Mouse (Mus musculus) heart, embryonic 13.5 days (tissue): ENCODE measurements around the gene Tiprl. TPM values are rescaled to one million over a fixed set of nuclear protein-coding genes. Genes with fewer than 3 reads are reported as not detected.
A peak's percentile ranks its signal among the peaks of the same experiment; 100 is the strongest.

Source experiments
- ATAC-seq: fragments of 200-750 bp; cut with Nextera tagmentation; 2 replicates; pipeline ENCODE4 v1.8.0; 2017; ENCODE audit warnings: moderate TSS enrichment; ENCODE audit not compliant: insufficient number of reproducible peaks, low FRiP score, low TSS enrichment; ENCODE audit errors: extremely low read depth
- H3K27ac ChIP-seq: fragments of 300-500 bp; sonication (generic); replicated peaks from 2 replicates; pipeline ENCODE4 v1.5.1; 2015; ENCODE audit warnings: moderate library complexity, mild to moderate bottlenecking, inconsistent platforms
- H3K27me3 ChIP-seq: fragments of 300-500 bp; sonication (generic); replicated peaks from 2 replicates; pipeline ENCODE4 v1.6.1; 2015; ENCODE audit warnings: mild to moderate bottlenecking, inconsistent platforms
- H3K36me3 ChIP-seq: fragments of 300-500 bp; sonication (generic); 2 replicates; pipeline ENCODE4 v1.6.1; 2015; ENCODE audit warnings: mild to moderate bottlenecking, inconsistent platforms
- H3K4me1 ChIP-seq: fragments of 300-500 bp; sonication (generic); 2 replicates; pipeline ENCODE4 v1.6.1; 2015; ENCODE audit warnings: inconsistent platforms
- H3K4me2 ChIP-seq: fragments of 300-500 bp; sonication (generic); 2 replicates; pipeline ENCODE4 v1.6.1; 2015; ENCODE audit warnings: inconsistent platforms, mild to moderate bottlenecking, moderate library complexity
- H3K4me3 ChIP-seq: fragments of 300-500 bp; sonication (generic); 2 replicates; pipeline ENCODE4 v1.5.1; 2015; ENCODE audit warnings: moderate library complexity, mild to moderate bottlenecking, inconsistent platforms
- H3K9ac ChIP-seq: fragments of 300-500 bp; sonication (generic); 2 replicates; pipeline ENCODE4 v1.6.1; 2015; ENCODE audit warnings: inconsistent platforms, mild to moderate bottlenecking, moderate library complexity
- H3K9me3 ChIP-seq: fragments of 300-500 bp; sonication (generic); 2 replicates; pipeline ENCODE4 v1.6.1; 2016; ENCODE audit warnings: inconsistent platforms
- WGBS: fragments of 180-500 bp; shearing (Covaris S2); methylation state at CpG from one replicate; pipeline ENCODE4 v1.1.7; 2015; ENCODE audit warnings: mixed read lengths; 5-methylcytosine and 5-hydroxymethylcytosine counted together
- polyA plus RNA-seq: library from polyadenylated mRNA; unstranded; fragments of >200 nt; fragmentation: Nextera tagmentation; extraction: Ambion mirVana; gene quantifications from 2 replicates; pipeline ENCODE4 v1.2.1, GENCODE M21; 2015

Tiprl gene
- polyA plus RNA-seq, 1 experiment from 2014 or later, result 78.9 TPM

DNA sequence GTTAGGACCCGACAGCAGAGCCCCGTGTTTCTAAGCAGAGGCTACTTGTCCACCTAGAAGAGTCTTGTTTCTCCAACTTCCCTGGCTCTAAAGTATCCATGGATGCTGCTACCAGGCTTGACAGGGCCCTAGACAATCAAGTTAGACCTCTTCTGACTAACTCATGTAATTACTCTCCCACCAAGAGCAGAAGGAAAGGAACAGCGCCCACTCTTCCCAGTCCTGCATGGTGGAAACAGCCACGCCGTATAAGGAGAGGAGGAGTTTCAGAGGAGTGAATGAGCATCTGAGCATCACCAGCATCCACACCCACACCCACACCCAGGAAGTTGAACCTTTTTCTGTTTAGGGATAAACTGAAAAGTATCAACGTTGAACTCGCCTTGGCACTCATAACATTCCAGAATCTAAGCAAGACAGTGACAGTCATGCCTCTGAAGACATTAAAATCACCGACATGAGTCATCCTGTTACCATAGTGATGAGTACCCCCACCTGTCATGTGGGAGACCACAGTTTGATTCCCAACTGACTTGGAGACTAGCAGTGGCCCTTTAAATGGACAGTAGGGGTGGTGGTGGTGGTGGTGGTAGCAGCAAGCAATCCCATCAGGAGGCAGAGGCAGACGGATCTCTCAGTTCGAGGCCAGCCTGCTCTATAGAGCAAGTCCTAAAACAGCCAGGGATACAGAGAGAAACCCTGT lies 46.1 kb downstream of the Tiprl start:
- no peaks in the 10 kb centered on the region for H3K9me3 ChIP-seq
- peaks cover 20% of the 10 kb centered on the region for H3K36me3 ChIP-seq
- H3K4me1 ChIP-seq, result peaks cover 79% of the 10 kb centered on the region
- 84% methylated on average over 10 of the region's 10 CpGs for whole genome bisulfite sequencing
- peak overlapping the region; percentile 91 for H3K27ac ChIP-seq
- H3K4me2 ChIP-seq, result peak overlapping the region; percentile 86
- no peak for ATAC-seq
- H3K27me3 ChIP-seq, result no peaks in the 10 kb centered on the region
- H3K9ac ChIP-seq, result 0 out of 2 replicates have a peak overlapping the region, but pooled peaks have one; percentile 6
- 0 out of 2 replicates have a peak overlapping the region, but pooled peaks have one; percentile 88 for H3K4me3 ChIP-seq

DNA sequence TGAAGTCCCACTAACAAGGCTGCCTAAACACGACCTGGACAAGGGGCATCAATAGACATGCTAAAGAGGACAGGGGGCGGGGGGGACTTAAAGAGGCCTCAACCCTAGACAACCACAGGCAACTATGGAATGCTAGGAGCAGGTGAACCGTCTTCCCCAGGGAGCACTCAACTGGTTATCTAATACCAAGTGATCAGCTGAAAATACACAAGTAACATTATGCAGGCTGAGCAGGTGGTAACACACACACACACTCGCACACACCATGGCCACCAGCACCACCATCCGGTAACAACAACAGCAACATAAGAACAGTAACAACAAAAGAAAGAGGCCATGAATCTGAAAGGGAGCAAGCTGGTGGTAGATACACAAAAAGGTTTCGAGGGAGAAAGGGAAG lies 46.7 kb downstream of the Tiprl start:
- Histone ChIP-seq H3K36me3 (peaks cover 23% of the 10 kb centered on the region), H3K9me3 (no peaks in the 10 kb centered on the region), H3K4me1 (peaks cover 81% of the 10 kb centered on the region), H3K9ac (no peak overlapping the region), H3K4me3 (no peak overlapping the region), H3K27me3 (no peaks in the 10 kb centered on the region), H3K4me2 (no peak overlapping the region), H3K27ac (no peak overlapping the region)
- no peak for ATAC-seq
- 69% methylated on average over 6 of the region's 6 CpGs for WGBS

DNA sequence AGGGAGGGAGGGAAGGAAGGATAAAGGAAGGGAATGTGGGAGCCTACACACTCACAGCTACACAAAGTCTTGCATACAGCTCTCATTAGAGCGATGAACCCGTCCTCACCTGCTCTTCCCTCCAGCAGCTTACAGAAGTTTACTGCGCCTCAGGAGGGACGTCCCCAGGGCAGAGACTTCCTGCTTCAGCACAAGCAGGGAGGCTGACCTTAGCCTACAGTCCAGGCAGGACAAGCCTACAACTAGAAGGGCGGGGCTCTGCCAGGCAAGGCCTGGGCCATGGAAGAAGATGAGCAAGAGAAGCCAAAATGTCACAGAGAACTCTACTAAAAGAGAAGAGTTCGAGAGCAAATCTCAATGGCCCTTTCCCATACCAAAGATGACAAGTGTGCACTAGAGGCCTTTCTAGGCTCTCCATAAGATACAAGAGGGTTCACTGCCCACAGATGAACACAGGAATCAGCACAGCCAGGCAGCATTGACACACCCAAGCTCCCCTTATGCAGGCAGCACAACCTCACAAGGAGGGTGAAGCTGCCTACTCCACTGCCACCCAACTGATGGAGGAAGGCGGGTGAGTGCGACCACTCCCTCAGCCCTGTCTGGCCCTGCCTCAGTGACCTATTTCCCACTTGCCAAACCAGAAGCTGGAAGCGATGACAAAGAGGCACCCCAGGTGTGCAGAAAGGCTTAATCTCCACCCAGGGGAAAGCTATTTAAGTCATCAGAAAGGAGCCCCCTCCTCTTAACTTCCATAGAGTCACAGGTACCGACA lies 47.8 kb downstream of the Tiprl start:
- ATAC-seq, result no peak

DNA sequence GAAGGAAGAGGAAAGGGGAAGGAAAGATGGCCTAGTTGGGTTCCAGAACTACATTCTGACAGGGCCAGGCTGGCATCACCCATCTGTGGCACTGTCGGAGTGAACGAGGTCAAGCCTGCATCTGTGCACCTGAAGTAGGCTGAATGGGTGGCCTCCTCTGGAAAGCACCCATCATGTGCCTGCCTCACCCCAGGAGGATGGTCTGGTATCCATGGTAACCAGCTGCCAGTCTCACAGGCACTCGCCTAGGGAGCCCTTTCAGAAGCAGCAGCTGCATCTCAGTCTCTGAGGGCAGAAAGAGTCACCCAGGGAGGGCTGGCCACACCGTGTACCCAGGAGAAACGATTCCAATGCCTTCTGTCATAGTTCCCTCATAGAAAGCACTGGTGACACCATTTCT lies 49.4 kb downstream of the Tiprl start:
- no peak overlapping the region for H3K4me3 ChIP-seq
- 75% methylated on average over 5 of the region's 5 CpGs for WGBS

More for the DNA sequence above, 47.8 kb downstream of the Tiprl start:
- Histone ChIP-seq H3K4me3 (no peak overlapping the region), H3K27ac (no peak overlapping the region), H3K4me2 (no peak overlapping the region), H3K9me3 (no peaks in the 10 kb centered on the region), H3K36me3 (peaks cover 33% of the 10 kb centered on the region), H3K27me3 (no peaks in the 10 kb centered on the region), H3K4me1 (peaks cover 79% of the 10 kb centered on the region), H3K9ac (no peak overlapping the region)
- WGBS, result 77% methylated on average over 10 of the region's 10 CpGs

DNA sequence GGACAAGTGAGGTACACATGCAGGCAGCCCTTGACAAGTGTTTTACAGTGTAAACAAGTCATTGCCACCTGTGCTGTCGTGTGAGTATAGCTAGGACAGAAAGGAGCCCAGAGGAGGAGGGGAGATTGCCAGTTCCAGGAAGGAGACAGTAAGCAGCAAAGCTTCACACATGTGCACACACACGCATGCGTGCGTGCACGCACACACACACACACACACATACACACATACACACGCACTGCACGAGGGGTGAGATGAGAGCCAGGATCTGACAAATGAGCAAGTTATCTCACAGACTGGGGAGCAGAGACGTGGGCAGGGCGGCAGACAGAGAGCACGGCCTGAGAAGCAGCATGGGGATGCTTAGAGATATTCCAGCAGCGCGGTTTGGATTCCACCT lies 50.3 kb downstream of the Tiprl start:
- peaks cover 58% of the 10 kb centered on the region for H3K36me3 ChIP-seq
- peaks cover 61% of the 10 kb centered on the region for H3K4me1 ChIP-seq
- H3K27ac ChIP-seq, result no peak overlapping the region
- 68% methylated on average over 12 of the region's 12 CpGs for WGBS
- no peak overlapping the region for H3K4me3 ChIP-seq
- no peak for ATAC-seq
- no peak overlapping the region for H3K4me2 ChIP-seq
- H3K9me3 ChIP-seq, result no peaks in the 10 kb centered on the region
- H3K9ac ChIP-seq, result no peak overlapping the region
- no peaks in the 10 kb centered on the region for H3K27me3 ChIP-seq

More for the DNA sequence above, 49.4 kb downstream of the Tiprl start:
- Histone ChIP-seq H3K36me3 (peaks cover 49% of the 10 kb centered on the region), H3K4me2 (no peak overlapping the region), H3K9me3 (no peaks in the 10 kb centered on the region), H3K27ac (no peak overlapping the region), H3K27me3 (no peaks in the 10 kb centered on the region), H3K4me1 (peaks cover 65% of the 10 kb centered on the region), H3K9ac (no peak overlapping the region)
- ATAC-seq, result no peak

DNA sequence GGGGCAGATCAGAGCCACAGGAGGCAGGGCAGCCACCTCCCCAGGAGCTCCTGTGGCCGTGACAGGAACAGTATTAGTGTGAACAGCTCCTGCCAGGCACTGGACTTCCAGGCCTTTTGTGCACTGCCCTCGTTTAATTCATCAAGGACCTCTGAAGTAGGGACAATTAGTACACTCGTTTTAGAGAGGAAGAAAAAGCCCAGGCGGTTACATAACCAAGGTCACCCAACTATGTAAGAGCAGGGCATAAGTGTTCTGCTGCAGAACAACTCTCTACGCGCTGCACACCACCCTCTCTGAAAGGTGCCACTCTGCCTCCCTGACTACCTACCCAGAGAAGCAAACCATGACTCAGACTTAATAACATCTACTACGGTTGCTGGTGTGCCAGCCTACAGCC lies 51.7 kb downstream of the Tiprl start:
- no peaks in the 10 kb centered on the region for H3K9me3 ChIP-seq
- H3K27me3 ChIP-seq, result no peaks in the 10 kb centered on the region
- H3K36me3 ChIP-seq, result peaks cover 59% of the 10 kb centered on the region
- 0 out of 2 replicates have a peak overlapping the region, but pooled peaks have one; percentile 3 for H3K27ac ChIP-seq
- no peak for ATAC-seq
- H3K4me2 ChIP-seq, result no peak overlapping the region
- H3K4me3 ChIP-seq, result no peak overlapping the region
- no peak overlapping the region for H3K9ac ChIP-seq
- WGBS, result 61% methylated on average over 7 of the region's 7 CpGs
- H3K4me1 ChIP-seq, result peaks cover 51% of the 10 kb centered on the region

DNA sequence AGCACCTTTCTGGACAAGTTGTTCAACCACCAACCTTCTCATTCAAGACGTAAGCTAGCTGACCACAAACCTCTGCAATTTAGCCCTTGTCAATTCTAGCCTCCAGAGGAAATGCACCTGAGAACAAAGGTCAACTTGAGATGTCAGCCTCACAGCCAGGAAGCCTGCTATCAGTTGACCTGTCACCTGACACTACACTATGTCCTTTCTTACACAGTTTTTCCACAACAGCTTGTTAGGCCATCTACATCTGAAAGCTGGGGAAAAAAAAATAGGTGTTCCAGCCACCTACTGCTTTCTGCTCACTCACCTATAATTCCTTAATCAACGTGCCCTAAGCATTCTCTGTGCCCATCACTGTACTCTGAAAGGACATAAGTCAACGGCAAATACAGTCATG lies 52.6 kb downstream of the Tiprl start:
- peaks cover 64% of the 10 kb centered on the region for H3K36me3 ChIP-seq
- 81% methylated on average over 3 of the region's 3 CpGs for WGBS

DNA sequence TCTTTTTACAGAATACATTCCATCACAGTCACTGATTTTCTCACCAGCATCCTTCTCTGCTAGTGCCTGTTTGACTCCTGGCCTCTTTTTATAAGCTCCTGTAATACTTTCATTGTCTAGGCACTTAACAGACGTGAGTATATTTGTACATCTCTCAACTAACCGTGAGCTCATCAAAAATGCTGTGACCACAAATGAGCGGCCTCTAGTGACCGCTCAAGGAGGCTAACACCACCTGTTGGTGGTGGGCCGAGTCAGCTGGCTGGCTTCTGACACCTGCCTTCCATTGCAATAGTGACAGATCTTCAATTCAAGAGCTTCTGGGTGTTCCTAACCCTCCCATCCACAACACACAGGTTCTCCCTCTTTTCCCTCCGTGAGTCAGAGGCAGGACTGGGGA lies 53.4 kb downstream of the Tiprl start:
- Histone ChIP-seq H3K9me3 (no peaks in the 10 kb centered on the region), H3K4me1 (peaks cover 33% of the 10 kb centered on the region), H3K9ac (no peak overlapping the region), H3K27me3 (no peaks in the 10 kb centered on the region), H3K36me3 (peaks cover 72% of the 10 kb centered on the region), H3K4me2 (no peak overlapping the region), H3K4me3 (no peak overlapping the region), H3K27ac (no peak overlapping the region)
- 69% methylated on average over 6 of the region's 6 CpGs for WGBS
- ATAC-seq, result no peak

More for the DNA sequence above, 52.6 kb downstream of the Tiprl start:
- Histone ChIP-seq H3K4me1 (peaks cover 41% of the 10 kb centered on the region), H3K27ac (no peak overlapping the region), H3K4me3 (no peak overlapping the region), H3K9ac (no peak overlapping the region), H3K4me2 (no peak overlapping the region), H3K27me3 (no peaks in the 10 kb centered on the region), H3K9me3 (no peaks in the 10 kb centered on the region)
- no peak for ATAC-seq

DNA sequence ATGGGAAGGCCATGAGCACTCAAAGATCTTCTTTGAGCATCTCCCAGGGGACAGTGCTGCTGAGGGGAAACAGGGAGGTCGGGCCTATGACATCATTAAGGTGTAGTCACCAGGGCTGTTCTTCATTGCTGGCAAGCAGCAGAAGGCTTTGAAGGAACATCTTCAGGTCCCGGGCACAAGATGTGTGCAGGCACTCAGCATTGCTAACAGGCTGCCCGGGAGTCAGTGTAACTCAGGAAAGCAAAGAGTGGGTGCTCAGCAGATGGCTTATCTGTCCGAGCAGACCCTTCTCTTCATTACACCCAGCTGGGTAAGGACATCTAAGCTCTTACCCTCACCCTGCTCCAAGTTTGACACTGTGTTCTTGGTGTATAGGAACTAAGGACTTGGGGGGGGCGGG lies 57.5 kb downstream of the Tiprl start:
- Histone ChIP-seq H3K27me3 (no peaks in the 10 kb centered on the region), H3K4me3 (no peak overlapping the region), H3K4me1 (no peaks in the 10 kb centered on the region), H3K27ac (no peak overlapping the region), H3K9ac (no peak overlapping the region), H3K9me3 (no peaks in the 10 kb centered on the region), H3K4me2 (no peak overlapping the region), H3K36me3 (peaks cover 74% of the 10 kb centered on the region)
- ATAC-seq, result no peak
- WGBS, result 76% methylated on average over 5 of the region's 5 CpGs

DNA sequence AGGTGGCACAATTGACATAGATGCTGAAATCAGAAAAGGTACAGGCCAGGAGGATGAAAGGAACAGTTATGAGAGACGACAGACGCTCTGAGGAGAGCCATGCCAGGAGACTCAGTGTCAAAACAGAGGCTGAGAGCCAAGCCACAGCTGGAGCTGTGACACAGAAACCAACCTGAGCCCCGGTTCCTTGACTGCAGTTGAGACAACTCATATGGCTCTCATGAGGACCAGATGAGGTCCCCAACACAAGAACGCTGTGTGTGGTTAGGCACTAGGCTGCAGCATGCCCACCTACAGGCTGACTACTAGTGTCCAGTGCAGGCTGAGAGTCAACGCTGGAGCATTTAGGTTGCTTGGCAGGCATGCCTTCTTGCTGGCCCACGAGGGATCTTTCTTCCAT lies 58.7 kb downstream of the Tiprl start:
- Histone ChIP-seq H3K4me1 (no peaks in the 10 kb centered on the region), H3K27me3 (no peaks in the 10 kb centered on the region), H3K27ac (no peak overlapping the region), H3K36me3 (peaks cover 61% of the 10 kb centered on the region), H3K4me2 (no peak overlapping the region), H3K9ac (no peak overlapping the region), H3K9me3 (no peaks in the 10 kb centered on the region), H3K4me3 (no peak overlapping the region)
- WGBS, result 76% methylated on average over 6 of the region's 6 CpGs
- no peak for ATAC-seq

DNA sequence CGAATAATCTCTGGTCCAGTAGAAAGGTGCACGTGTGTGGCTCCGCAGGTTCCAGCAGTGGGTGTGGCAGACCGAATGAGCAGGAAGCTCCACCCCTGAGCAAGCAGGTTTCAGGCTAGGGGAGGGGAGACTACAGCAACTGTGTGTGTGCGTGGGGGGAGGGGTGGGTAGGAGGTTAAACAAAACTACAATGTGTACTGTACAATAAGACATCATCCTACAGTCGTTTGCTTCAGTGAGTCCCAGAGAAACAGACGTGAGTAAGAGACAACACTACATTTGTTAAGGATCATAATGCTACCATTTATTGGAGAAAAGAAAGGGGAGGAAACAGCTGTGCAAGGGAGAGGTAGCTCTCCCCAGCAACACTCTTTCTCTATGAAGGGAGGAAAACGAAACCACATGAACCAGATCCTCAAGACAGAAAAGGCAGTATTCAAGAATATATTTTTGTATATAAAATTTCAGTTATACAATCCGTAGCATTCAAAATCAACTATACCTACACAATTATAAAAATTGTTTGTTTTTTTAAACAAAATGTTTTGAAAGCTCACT lies 62.7 kb downstream of the Tiprl start:
- H3K36me3 ChIP-seq, result peaks cover 35% of the 10 kb centered on the region
- no peak overlapping the region for H3K27ac ChIP-seq
- no peaks in the 10 kb centered on the region for H3K9me3 ChIP-seq
- no peak for ATAC-seq
- no peak overlapping the region for H3K9ac ChIP-seq
- no peak overlapping the region for H3K4me3 ChIP-seq
- no peaks in the 10 kb centered on the region for H3K4me1 ChIP-seq
- no peak overlapping the region for H3K4me2 ChIP-seq
- WGBS, result 69% methylated on average over 8 of the region's 9 CpGs
- no peaks in the 10 kb centered on the region for H3K27me3 ChIP-seq
